ENCODE assay signal across 8 mouse cellular contexts in genomic region chr9:44417892-44418363, GRCm38 (mm10). TPM values are rescaled to one million over a fixed set of nuclear protein-coding genes. Genes with fewer than 3 reads are reported as not detected.
A peak's percentile ranks its signal among the peaks of the same experiment; 100 is the strongest.
DNase-seq lines count a peak whose midpoint lies in the region; ATAC-seq and TF ChIP-seq lines count a peak whose summit lies in the region.

No protein-coding gene starts in this region.

- peak overlapping the region; percentile 80 for H3K9ac ChIP-seq in heart, embryonic 11.5 days (ENCODE audit: low read depth, low read length)
- peak overlapping the region; percentile 75 for H3K9ac ChIP-seq in kidney, embryonic 15.5 days
- peak overlapping the region; percentile 80 for H3K9ac ChIP-seq in limb, embryonic 15.5 days
- peak overlapping the region; percentile 74 for H3K9ac ChIP-seq in midbrain, postnatal 0 days (replicated peaks; ENCODE audit: low read length, poor library complexity, severe bottlenecking)

- peak; percentile 97 for ATAC-seq in erythroblast, adult 5-6 weeks (replicated peaks; ENCODE audit: low FRiP score, poor library complexity, severe bottlenecking)
- peak; percentile 94 for ATAC-seq in heart, embryonic 11.5 days (replicated peaks; ENCODE audit: insufficient number of reproducible peaks, low FRiP score, low TSS enrichment)
- peak; percentile 93 for ATAC-seq in kidney, embryonic 15.5 days (replicated peaks; ENCODE audit: low FRiP score)
- ATAC-seq in limb, embryonic 15.5 days (ENCODE audit: insufficient number of reproducible peaks, low FRiP score, low TSS enrichment, low read depth): peak; percentile 84
- ATAC-seq in midbrain, postnatal 0 days (ENCODE audit: low FRiP score): peak; percentile 89

- H3K27me3 ChIP-seq in heart, embryonic 11.5 days (ENCODE audit: control insufficient read depth, insufficient read depth, low read length): no peaks in the 10 kb centered on the region
- H3K27me3 ChIP-seq in kidney, embryonic 15.5 days: no peaks in the 10 kb centered on the region
- no peaks in the 10 kb centered on the region for H3K27me3 ChIP-seq in limb, embryonic 15.5 days
- H3K27me3 ChIP-seq in midbrain, postnatal 0 days (ENCODE audit: insufficient read depth, low read length): no peaks in the 10 kb centered on the region

- H3K9me3 ChIP-seq in heart, embryonic 11.5 days (replicated peaks; ENCODE audit: control insufficient read depth, low read length): no peaks in the 10 kb centered on the region
- no peaks in the 10 kb centered on the region for H3K9me3 ChIP-seq in kidney, embryonic 15.5 days (replicated peaks)
- no peaks in the 10 kb centered on the region for H3K9me3 ChIP-seq in limb, embryonic 15.5 days
- H3K9me3 ChIP-seq in midbrain, postnatal 0 days (ENCODE audit: low read length): no peaks in the 10 kb centered on the region

- peak; percentile 88 for TF ChIP-seq CTCF in brain, embryonic 14.5 days (IDR thresholded peaks at IDR 0.05; ENCODE audit: borderline replicate concordance, extremely low read depth, insufficient read depth, insufficient read length)
- TF ChIP-seq CTCF in midbrain, postnatal 0 days (IDR thresholded peaks at IDR 0.05): peak; percentile 82

- peak overlapping the region; percentile 94 for H3K4me2 ChIP-seq in heart, embryonic 11.5 days
- H3K4me2 ChIP-seq in kidney, embryonic 15.5 days: peak overlapping the region; percentile 79
- H3K4me2 ChIP-seq in limb, embryonic 15.5 days: peak overlapping the region; percentile 88
- peak overlapping the region; percentile 97 for H3K4me2 ChIP-seq in midbrain, postnatal 0 days (ENCODE audit: low read depth, low read length, poor library complexity, severe bottlenecking)

- H3K4me3 ChIP-seq in heart, embryonic 11.5 days (ENCODE audit: low read depth, low read length): peak overlapping the region; percentile 70
- H3K4me3 ChIP-seq in kidney, embryonic 15.5 days (replicated peaks): peak overlapping the region; percentile 76
- peak overlapping the region; percentile 84 for H3K4me3 ChIP-seq in limb, embryonic 15.5 days
- peak overlapping the region; percentile 76 for H3K4me3 ChIP-seq in midbrain, postnatal 0 days (ENCODE audit: low read depth, low read length)

- peak overlapping the region; percentile 54 for H3K27ac ChIP-seq in heart, embryonic 11.5 days (ENCODE audit: low read depth, low read length)
- peak overlapping the region; percentile 88 for H3K27ac ChIP-seq in kidney, embryonic 15.5 days
- H3K27ac ChIP-seq in limb, embryonic 15.5 days: peak overlapping the region; percentile 70
- H3K27ac ChIP-seq in midbrain, postnatal 0 days (ENCODE audit: low read depth, low read length): peak overlapping the region; percentile 70

- peaks cover under 1% of the 10 kb centered on the region for H3K36me3 ChIP-seq in heart, embryonic 11.5 days (ENCODE audit: control insufficient read depth, insufficient read depth, low read length)
- H3K36me3 ChIP-seq in kidney, embryonic 15.5 days: peaks cover 29% of the 10 kb centered on the region
- peaks cover 20% of the 10 kb centered on the region for H3K36me3 ChIP-seq in limb, embryonic 15.5 days
- H3K36me3 ChIP-seq in midbrain, postnatal 0 days (ENCODE audit: insufficient read depth, low read length): peaks cover 5% of the 10 kb centered on the region

- peaks cover 5% of the 10 kb centered on the region for H3K4me1 ChIP-seq in heart, embryonic 11.5 days (ENCODE audit: control insufficient read depth, insufficient read depth, low read length)
- peaks cover 18% of the 10 kb centered on the region for H3K4me1 ChIP-seq in kidney, embryonic 15.5 days
- peaks cover 13% of the 10 kb centered on the region for H3K4me1 ChIP-seq in limb, embryonic 15.5 days
- no peaks in the 10 kb centered on the region for H3K4me1 ChIP-seq in midbrain, postnatal 0 days (ENCODE audit: insufficient read depth, low read length)

- WGBS in heart, embryonic 11.5 days (ENCODE audit: insufficient replicate concordance): 1% methylated on average over 38 of the region's 38 CpGs
- WGBS in kidney, embryonic 15.5 days: under 1% methylated on average over 38 of the region's 38 CpGs
- WGBS in limb, embryonic 15.5 days: under 1% methylated on average over 38 of the region's 38 CpGs
- WGBS in midbrain, postnatal 0 days: under 1% methylated on average over 38 of the region's 38 CpGs

- peak; percentile 95 for DNase-seq in B cell, adult 2 months
- peak; percentile 96 for DNase-seq in brain, embryonic 14.5 days (ENCODE audit: low read depth)
- peak; percentile 96 for DNase-seq in midbrain, postnatal 0 days (ENCODE audit: low spot score)
- DNase-seq in spleen, postnatal 10 days (ENCODE audit: low spot score in 2 of 2): peak; percentile 95 to 97

- TF ChIP-seq POLR2A in brain, embryonic 14.5 days (IDR thresholded peaks at IDR 0.05; ENCODE audit: borderline replicate concordance, extremely low read depth, insufficient read depth, insufficient read length, poor library complexity, severe bottlenecking): peak; percentile 2; the same call in 1 of the 2 replicates

RNA-seq across cellular contexts. Expression of gene Ccdc84, which starts 0.4 kb away (rescaled TPM):
- polyA plus RNA-seq in brain, embryonic 14.5 days (2012; rRNA removed): 47.1 and 59.9 TPM in 2 replicates
- 3.8 and 18.8 TPM in 2 replicates for total RNA-seq in erythroblast, adult 5-6 weeks (2015; ENCODE audit: low replicate concordance)
- total RNA-seq in erythroblast, adult 5-6 weeks (2017; ENCODE audit: low replicate concordance): 9.1 and 12.0 TPM in 2 replicates
- polyA plus RNA-seq in heart, embryonic 11.5 days (2014; fragmentation: Nextera tagmentation; extraction: Ambion mirVana): 21.8 and 25.4 TPM in 2 replicates
- 29.1 and 30.9 TPM in 2 replicates for polyA plus RNA-seq in kidney, embryonic 15.5 days (2015; fragmentation: Nextera tagmentation; extraction: Ambion mirVana)
- 24.3 and 26.0 TPM in 2 replicates for polyA plus RNA-seq in limb, embryonic 15.5 days (2015; fragmentation: Nextera tagmentation; extraction: Ambion mirVana)
- 20.0 and 23.2 TPM in 2 replicates for total RNA-seq in midbrain, postnatal 0 days (2014; rRNA removed)
- 30.2 and 36.1 TPM in 2 replicates for polyA plus RNA-seq in midbrain, postnatal 0 days (2015; fragmentation: Nextera tagmentation; extraction: Ambion mirVana)

RNA-seq across cellular contexts. Expression of gene Trappc4, which starts 10.5 kb away (rescaled TPM):
- 169 and 195 TPM in 2 replicates for polyA plus RNA-seq in brain, embryonic 14.5 days (2012; rRNA removed)
- 27.0 and 53.0 TPM in 2 replicates for total RNA-seq in erythroblast, adult 5-6 weeks (2015; ENCODE audit: low replicate concordance)
- total RNA-seq in erythroblast, adult 5-6 weeks (2017; ENCODE audit: low replicate concordance): 2.5 and 12.2 TPM in 2 replicates
- 76.8 and 79.1 TPM in 2 replicates for polyA plus RNA-seq in heart, embryonic 11.5 days (2014; fragmentation: Nextera tagmentation; extraction: Ambion mirVana)
- polyA plus RNA-seq in kidney, embryonic 15.5 days (2015; fragmentation: Nextera tagmentation; extraction: Ambion mirVana): 135 and 138 TPM in 2 replicates
- polyA plus RNA-seq in limb, embryonic 15.5 days (2015; fragmentation: Nextera tagmentation; extraction: Ambion mirVana): 132 and 140 TPM in 2 replicates
- 149 and 166 TPM in 2 replicates for total RNA-seq in midbrain, postnatal 0 days (2014; rRNA removed)
- 326 and 327 TPM in 2 replicates for polyA plus RNA-seq in midbrain, postnatal 0 days (2015; fragmentation: Nextera tagmentation; extraction: Ambion mirVana)

RNA-seq across cellular contexts. Expression of gene Rps25, which starts 11.0 kb away (rescaled TPM):
- 566 and 626 TPM in 2 replicates for polyA plus RNA-seq in brain, embryonic 14.5 days (2012; rRNA removed)
- 639 and 656 TPM in 2 replicates for total RNA-seq in erythroblast, adult 5-6 weeks (2015; ENCODE audit: low replicate concordance)
- 277 and 380 TPM in 2 replicates for total RNA-seq in erythroblast, adult 5-6 weeks (2017; ENCODE audit: low replicate concordance)
- polyA plus RNA-seq in heart, embryonic 11.5 days (2014; fragmentation: Nextera tagmentation; extraction: Ambion mirVana): 1,538 and 1,582 TPM in 2 replicates
- 1,882 and 2,019 TPM in 2 replicates for polyA plus RNA-seq in kidney, embryonic 15.5 days (2015; fragmentation: Nextera tagmentation; extraction: Ambion mirVana)
- 1,592 and 1,878 TPM in 2 replicates for polyA plus RNA-seq in limb, embryonic 15.5 days (2015; fragmentation: Nextera tagmentation; extraction: Ambion mirVana)
- total RNA-seq in midbrain, postnatal 0 days (2014; rRNA removed): 298 and 395 TPM in 2 replicates
- polyA plus RNA-seq in midbrain, postnatal 0 days (2015; fragmentation: Nextera tagmentation; extraction: Ambion mirVana): 1,596 and 1,621 TPM in 2 replicates

RNA-seq across cellular contexts. Expression of gene Slc37a4, which starts 21.3 kb away (rescaled TPM):
- polyA plus RNA-seq in brain, embryonic 14.5 days (2012; rRNA removed): 51.8 and 57.7 TPM in 2 replicates
- 4.0 and 25.9 TPM in 2 replicates for total RNA-seq in erythroblast, adult 5-6 weeks (2015; ENCODE audit: low replicate concordance)
- 2.5 and 4.0 TPM in 2 replicates for total RNA-seq in erythroblast, adult 5-6 weeks (2017; ENCODE audit: low replicate concordance)
- polyA plus RNA-seq in heart, embryonic 11.5 days (2014; fragmentation: Nextera tagmentation; extraction: Ambion mirVana): 31.1 and 31.5 TPM in 2 replicates
- polyA plus RNA-seq in kidney, embryonic 15.5 days (2015; fragmentation: Nextera tagmentation; extraction: Ambion mirVana): 47.5 and 48.4 TPM in 2 replicates
- 16.2 and 18.3 TPM in 2 replicates for polyA plus RNA-seq in limb, embryonic 15.5 days (2015; fragmentation: Nextera tagmentation; extraction: Ambion mirVana)
- total RNA-seq in midbrain, postnatal 0 days (2014; rRNA removed): 70.7 and 99.6 TPM in 2 replicates
- polyA plus RNA-seq in midbrain, postnatal 0 days (2015; fragmentation: Nextera tagmentation; extraction: Ambion mirVana): 35.9 and 42.2 TPM in 2 replicates

RNA-seq across cellular contexts. Expression of gene Foxr1, which starts 23.0 kb away (rescaled TPM):
- polyA plus RNA-seq in brain, embryonic 14.5 days (2012; rRNA removed): not detected in 2 replicates
- not detected in 2 replicates for total RNA-seq in erythroblast, adult 5-6 weeks (2015; ENCODE audit: low replicate concordance)
- total RNA-seq in erythroblast, adult 5-6 weeks (2017; ENCODE audit: low replicate concordance): not detected in 2 replicates
- polyA plus RNA-seq in heart, embryonic 11.5 days (2014; fragmentation: Nextera tagmentation; extraction: Ambion mirVana): not detected in 2 replicates
- not detected in 2 replicates for polyA plus RNA-seq in kidney, embryonic 15.5 days (2015; fragmentation: Nextera tagmentation; extraction: Ambion mirVana)
- polyA plus RNA-seq in limb, embryonic 15.5 days (2015; fragmentation: Nextera tagmentation; extraction: Ambion mirVana): not detected in 2 replicates
- total RNA-seq in midbrain, postnatal 0 days (2014; rRNA removed): not detected in 2 replicates
- not detected in 2 replicates for polyA plus RNA-seq in midbrain, postnatal 0 days (2015; fragmentation: Nextera tagmentation; extraction: Ambion mirVana)

Comparison
In these comparisons a context has a peak if more than half of its experiments do, and no peak if none do; other contexts are left out.
1. Peak in every context shown above with its lines: DNase-seq, ATAC-seq, H3K4me3 ChIP-seq and H3K27ac ChIP-seq.